15 mouse cellular contexts compared by ENCODE assay signal in genomic region chr9:21097793-21098192, GRCm38 (mm10). TPM values are rescaled to one million over a fixed set of nuclear protein-coding genes. Genes with fewer than 3 reads are reported as not detected.
DNase-seq lines count a peak whose midpoint lies in the region; ATAC-seq lines count a peak whose summit lies in the region.
"Had no signal": no experiment of that assay in that cellular context is flagged by ENCODE, and none has a peak within 500 bp of the region (broad histone marks: within the 10 kb centered on the region; RNA-seq: fewer than 3 reads in every experiment).

No protein-coding gene starts in this region.

- peaks cover 36% of the 10 kb centered on the region for H3K4me1 ChIP-seq in liver, embryonic 15.5 days (replicated peaks)
- peaks cover 4% of the 10 kb centered on the region; the same call in 1 of the 2 replicates for H3K4me1 ChIP-seq in midbrain, embryonic 11.5 days (ENCODE audit: control insufficient read depth, insufficient read depth, low read length)
- H3K4me1 ChIP-seq: hindbrain, embryonic 15.5 days; stomach, embryonic 15.5 days had no signal

- 46% methylated on average over 8 of the region's 8 CpGs for WGBS in liver, embryonic 15.5 days (ENCODE audit: insufficient replicate concordance)
- 87% methylated on average over 8 of the region's 8 CpGs for WGBS in midbrain, embryonic 11.5 days

- no peak overlapping the region for H3K4me3 ChIP-seq in liver, embryonic 15.5 days (replicated peaks)
- H3K4me3 ChIP-seq in midbrain, embryonic 11.5 days (ENCODE audit: low read depth, low read length): no peak overlapping the region
- H3K4me3 ChIP-seq: erythroblast, embryonic 14.5 days; hindbrain, embryonic 15.5 days; stomach, embryonic 15.5 days had no signal

- ATAC-seq in liver, embryonic 15.5 days (ENCODE audit: insufficient read depth): 0 out of 2 replicates have a peak, but pooled peaks have one; percentile 29
- no peak for ATAC-seq in midbrain, embryonic 11.5 days (ENCODE audit: low FRiP score)

- no peak overlapping the region for H3K4me2 ChIP-seq in liver, embryonic 15.5 days
- no peak overlapping the region for H3K4me2 ChIP-seq in midbrain, embryonic 11.5 days
- H3K4me2 ChIP-seq: hindbrain, embryonic 15.5 days; stomach, embryonic 15.5 days had no signal

- no peak overlapping the region for H3K27ac ChIP-seq in liver, embryonic 15.5 days (replicated peaks)
- no peak overlapping the region for H3K27ac ChIP-seq in midbrain, embryonic 11.5 days (ENCODE audit: low read depth, low read length)
- H3K27ac ChIP-seq: hindbrain, embryonic 15.5 days; stomach, embryonic 15.5 days had no signal

- no peaks in the 10 kb centered on the region for H3K9me3 ChIP-seq in liver, embryonic 15.5 days (replicated peaks)
- no peaks in the 10 kb centered on the region for H3K9me3 ChIP-seq in midbrain, embryonic 11.5 days (ENCODE audit: control insufficient read depth, low read length)
- H3K9me3 ChIP-seq: hindbrain, embryonic 15.5 days; stomach, embryonic 15.5 days had no signal

- no peaks in the 10 kb centered on the region for H3K36me3 ChIP-seq in liver, embryonic 15.5 days (replicated peaks)
- no peaks in the 10 kb centered on the region; the same call in 1 of the 2 replicates for H3K36me3 ChIP-seq in midbrain, embryonic 11.5 days (ENCODE audit: control insufficient read depth, insufficient read depth, low read length)
- H3K36me3 ChIP-seq: hindbrain, embryonic 15.5 days; stomach, embryonic 15.5 days had no signal

- H3K9ac ChIP-seq in liver, embryonic 15.5 days: no peak overlapping the region
- no peak overlapping the region for H3K9ac ChIP-seq in midbrain, embryonic 11.5 days (ENCODE audit: low read length)
- H3K9ac ChIP-seq: hindbrain, embryonic 15.5 days; stomach, embryonic 15.5 days had no signal

- peak; percentile 62 for DNase-seq in left cerebral cortex, adult 11 months (ENCODE audit: low spot score)
- DNase-seq in left cerebral cortex, postnatal 4 days: no peak
- DNase-seq in brain, adult 2 months (ENCODE audit: low read depth, low spot score): peak; percentile 92
- DNase-seq in layer of hippocampus, adult 9-11 months: peak; percentile 80
- DNase-seq in midbrain, embryonic 11.5 days (ENCODE audit: low spot score, missing footprints): no peak
- no peak for DNase-seq in retina, embryonic 14.5 days (ENCODE audit: low spot score)
- DNase-seq in embryo, embryonic 9.5 days (ENCODE audit: extremely low spot score): no peak
- DNase-seq: cerebellum, adult 9-10 months; lung, postnatal 4 days had no signal

- intact Hi-C loops in left cerebral cortex, postnatal 4 days (cut with DNase I): no loop called here

- no peaks in the 10 kb centered on the region for H3K27me3 ChIP-seq in liver, embryonic 15.5 days
- H3K27me3 ChIP-seq in midbrain, embryonic 11.5 days (ENCODE audit: control insufficient read depth, insufficient read depth, low read length): no peaks in the 10 kb centered on the region
- H3K27me3 ChIP-seq: hindbrain, embryonic 15.5 days; stomach, embryonic 15.5 days had no signal

RNA-seq across cellular contexts. Expression of gene Raver1, which starts 6.0 kb away (rescaled TPM):
- 10 to 100 TPM; 36.8 to 37.9 TPM for total RNA-seq in left cerebral cortex, postnatal 4 days (2021)
- 21.7 and 23.4 TPM in 2 replicates for polyA plus RNA-seq in liver, embryonic 15.5 days (2015; fragmentation: Nextera tagmentation; extraction: Ambion mirVana)
- polyA plus RNA-seq in midbrain, embryonic 11.5 days (2014; fragmentation: Nextera tagmentation; extraction: Ambion mirVana): 66.0 and 76.1 TPM in 2 replicates

RNA-seq across cellular contexts. Expression of gene Gm38431, which starts 6.0 kb away (rescaled TPM):
- total RNA-seq in left cerebral cortex, postnatal 4 days (2021): 1 to 10 TPM; 3.3 to 4.1 TPM
- polyA plus RNA-seq in liver, embryonic 15.5 days (2015; fragmentation: Nextera tagmentation; extraction: Ambion mirVana): 1.9 and 2.4 TPM in 2 replicates
- polyA plus RNA-seq in midbrain, embryonic 11.5 days (2014; fragmentation: Nextera tagmentation; extraction: Ambion mirVana): 2.0 and 2.1 TPM in 2 replicates

RNA-seq across cellular contexts. Expression of gene Fdx1l, which starts 24.4 kb away (rescaled TPM):
- total RNA-seq in left cerebral cortex, postnatal 4 days (2021): 10 to 100 TPM; 36.6 to 38.2 TPM
- 29.1 and 31.1 TPM in 2 replicates for polyA plus RNA-seq in liver, embryonic 15.5 days (2015; fragmentation: Nextera tagmentation; extraction: Ambion mirVana)
- 46.3 and 50.4 TPM in 2 replicates for polyA plus RNA-seq in midbrain, embryonic 11.5 days (2014; fragmentation: Nextera tagmentation; extraction: Ambion mirVana)

RNA-seq across cellular contexts. Expression of gene Gm49373, which starts 24.9 kb away (rescaled TPM):
- total RNA-seq in left cerebral cortex, postnatal 4 days (2021): 1 to 10 TPM; 1.9 TPM
- polyA plus RNA-seq in liver, embryonic 15.5 days (2015; fragmentation: Nextera tagmentation; extraction: Ambion mirVana): 0.18 and 0.50 TPM in 2 replicates
- polyA plus RNA-seq in midbrain, embryonic 11.5 days (2014; fragmentation: Nextera tagmentation; extraction: Ambion mirVana): 0.75 and 1.3 TPM in 2 replicates
- total RNA-seq: monocyte, adult 5-6 weeks had no signal

RNA-seq across cellular contexts. Expression of gene Zglp1, which starts 30.9 kb away (rescaled TPM):
- not detected for total RNA-seq in left cerebral cortex, postnatal 4 days (2021)
- polyA plus RNA-seq in liver, embryonic 15.5 days (2015; fragmentation: Nextera tagmentation; extraction: Ambion mirVana): 0.63 TPM in 1 of 2 replicates, not detected in the other
- 0.86 and 2.1 TPM in 2 replicates for polyA plus RNA-seq in midbrain, embryonic 11.5 days (2014; fragmentation: Nextera tagmentation; extraction: Ambion mirVana)
- total RNA-seq: heart, adult 18-20 months; monocyte, adult 5-6 weeks had no signal
- polyA plus RNA-seq: stomach, embryonic 15.5 days had no signal

Comparison
In these comparisons a context has a peak if more than half of its experiments do, and no peak if none do; other contexts are left out.
1. DNase-seq: peak in left cerebral cortex, adult 11 months (single experiment), brain, adult 2 months (single experiment) and layer of hippocampus, adult 9-11 months (single experiment); none in left cerebral cortex, postnatal 4 days (single experiment), midbrain, embryonic 11.5 days (single experiment), retina, embryonic 14.5 days (single experiment) and embryo, embryonic 9.5 days (single experiment).